Mouse (Mus musculus) cerebellum, adult 11 months (tissue): ENCODE data around the gene Pld3.
"Not testable (repeated sequence)": the region's sequence is repeated elsewhere in the genome, so short reads cannot be mapped to it uniquely, and the experiment has no call there.

ENCODE experiments used
- DNase-seq: peaks from one replicate; pipeline ENCODE4 v3.0.0; 2022

The Pld3 gene

DNA sequence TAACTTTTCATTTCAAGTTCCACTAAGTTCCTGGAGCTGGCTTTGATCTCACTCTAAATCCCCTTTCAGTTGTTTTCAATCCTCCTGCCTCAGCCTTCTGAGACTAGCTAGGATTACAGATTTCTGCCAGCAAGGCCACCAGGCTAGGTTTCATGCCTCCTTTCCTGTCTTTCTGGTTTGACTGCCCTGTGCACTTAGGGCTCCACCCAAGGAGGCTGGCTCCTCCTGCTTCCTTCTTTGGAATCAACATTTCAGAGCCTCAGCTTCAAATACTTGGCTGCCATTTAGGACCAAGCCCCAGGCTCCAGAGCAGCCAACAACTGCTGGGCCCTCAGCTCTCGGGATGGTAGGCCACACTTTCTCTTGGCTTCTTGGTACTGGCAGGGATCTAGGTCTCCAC lies 32.4 kb downstream of the Pld3 start:
- no peak for DNase-seq

GRCm38 (mm10) chr7:27520104-27520503 lies 32.9 kb downstream of the Pld3 start:
- DNase-seq, result no peak

GRCm38 (mm10) chr7:27518314-27518713 lies 34.7 kb downstream of the Pld3 start:
- DNase-seq, result no peak

GRCm38 (mm10) chr7:27514961-27515360 lies 38.1 kb downstream of the Pld3 start:
- no peak for DNase-seq

- no peak for DNase-seq
Measured at GRCm38 (mm10) chr7:27510809-27511208, 42.2 kb downstream of the Pld3 start.

GRCm38 (mm10) chr7:27508648-27509005 lies 44.4 kb downstream of the Pld3 start:
- peak; percentile 52 for DNase-seq

DNA sequence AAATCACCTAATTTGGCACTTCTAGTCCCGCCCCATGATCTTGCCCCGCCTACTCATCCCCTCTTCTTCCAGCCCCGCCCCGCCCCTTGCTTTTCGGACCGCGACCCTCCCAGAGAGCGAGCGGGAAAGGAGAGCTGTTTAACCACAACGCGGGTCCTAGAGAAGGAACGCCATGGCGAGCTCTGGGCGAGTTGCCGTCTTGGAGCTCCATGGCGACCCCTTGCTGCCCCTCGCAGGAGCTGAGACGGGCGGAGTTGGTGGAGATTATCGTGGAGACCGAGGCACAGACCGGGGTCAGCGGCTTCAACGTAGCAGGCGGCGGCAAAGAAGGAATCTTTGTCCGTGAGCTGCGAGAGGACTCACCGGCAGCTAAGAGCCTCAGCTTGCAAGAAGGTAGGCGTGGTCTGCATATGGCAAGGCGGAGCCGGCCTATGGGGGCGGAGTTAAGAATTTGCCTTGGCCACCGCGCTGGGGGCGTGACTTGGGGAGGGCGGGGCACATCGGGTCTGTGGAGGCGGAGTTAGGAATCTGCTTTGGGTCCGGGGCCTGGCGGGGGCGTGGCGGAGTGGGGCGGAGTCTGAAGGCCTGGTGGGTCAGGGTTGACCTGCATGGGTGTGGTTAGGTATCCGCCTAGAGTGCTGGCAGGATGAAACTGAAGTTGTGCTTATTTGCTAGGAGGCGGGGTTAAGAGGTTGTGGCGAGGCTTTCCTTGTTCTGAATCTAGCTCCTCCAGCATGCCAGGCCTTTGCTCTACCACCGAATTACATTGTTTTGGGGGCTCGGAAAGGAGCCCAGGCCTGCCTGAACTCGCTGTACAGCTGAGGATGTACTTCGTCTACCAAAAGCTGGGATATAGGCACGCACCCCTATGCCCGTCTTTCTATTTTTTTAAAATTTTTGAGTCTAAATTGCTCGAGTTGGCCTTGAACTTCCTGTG lies 45.0 kb downstream of the Pld3 start:
- DNase-seq, result peak; percentile 92

DNA sequence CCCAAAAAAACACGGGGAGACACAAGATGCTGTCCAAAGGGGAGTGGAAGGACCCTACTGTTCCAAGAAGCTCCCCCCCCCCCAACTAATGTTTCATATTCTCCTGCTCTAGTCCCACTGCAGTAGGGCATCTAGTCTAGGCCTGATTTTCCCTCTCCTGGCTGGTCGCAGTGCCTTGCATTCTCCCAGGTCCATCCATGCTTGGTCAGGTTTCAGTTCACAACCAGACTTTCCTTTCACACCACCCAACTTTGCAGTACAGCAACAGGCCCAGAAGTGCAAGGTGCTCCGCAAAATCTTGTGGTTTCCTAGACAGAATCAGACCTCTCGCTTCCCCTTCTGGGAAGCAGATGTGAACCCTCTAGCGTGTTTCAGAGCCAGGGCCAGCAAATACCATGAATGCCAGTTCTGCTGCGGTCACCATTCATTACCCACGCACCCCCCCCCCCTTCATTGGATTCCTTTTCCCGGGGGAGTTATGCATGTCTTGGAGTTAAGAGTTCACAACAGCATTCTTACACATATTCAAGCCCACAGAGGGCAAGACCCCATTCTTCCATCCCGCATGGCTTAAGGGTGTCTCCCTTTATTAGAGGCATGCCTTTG lies 46.1 kb downstream of the Pld3 start:
- no peak for DNase-seq

GRCm38 (mm10) chr7:27501620-27502019 lies 51.4 kb downstream of the Pld3 start:
- DNase-seq, result no peak

DNA sequence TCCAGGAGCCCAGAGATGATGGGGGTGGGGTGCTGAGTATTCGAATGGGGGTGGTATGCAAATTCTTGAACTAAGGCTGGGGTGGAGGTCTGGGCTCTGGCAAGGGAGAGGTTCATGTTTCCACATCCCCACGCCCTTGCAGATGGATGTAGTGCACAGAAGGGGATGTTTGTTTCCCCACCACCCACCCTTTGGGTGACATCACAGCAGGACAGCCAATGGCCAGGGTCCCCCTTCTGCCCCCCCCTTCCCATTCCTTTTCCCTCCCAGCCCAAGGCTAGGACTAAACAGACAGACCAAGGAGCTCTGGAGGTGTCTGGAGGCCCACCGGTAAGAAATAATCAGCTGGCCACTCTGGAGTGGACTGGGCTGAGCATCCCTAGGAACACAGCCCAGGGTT lies 54.0 kb downstream of the Pld3 start, which contains the start of gene Prx:
Prx (plus strand) TSS at position 289 of the 400 bp plus-strand sequence.
- no peak for DNase-seq

GRCm38 (mm10) chr7:27494659-27495367 lies 58.2 kb downstream of the Pld3 start:
- DNase-seq, result not testable (repeated sequence)

- DNase-seq, result no peak
Measured at GRCm38 (mm10) chr7:27493450-27493849, 59.6 kb downstream of the Pld3 start.

DNA sequence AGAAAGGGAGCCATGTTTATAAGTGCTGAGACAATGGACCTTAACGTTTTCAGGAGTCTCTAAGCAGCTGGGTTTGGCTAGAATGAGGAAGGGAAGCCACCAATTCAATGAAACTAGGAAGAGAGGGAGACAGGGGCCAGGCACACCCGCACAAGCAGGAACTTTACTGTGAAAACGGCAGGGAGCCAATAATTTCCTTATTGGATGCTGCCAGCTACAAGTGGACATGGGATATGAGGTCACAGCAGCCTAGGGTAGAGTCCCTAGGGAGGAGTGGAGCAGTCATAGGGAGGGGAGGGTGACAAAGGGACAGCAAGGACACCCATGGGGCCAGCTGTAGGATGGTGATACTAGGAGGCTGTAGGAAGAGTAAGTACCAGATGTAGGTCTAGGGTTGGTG lies 60.0 kb downstream of the Pld3 start:
- DNase-seq, result no peak

DNA sequence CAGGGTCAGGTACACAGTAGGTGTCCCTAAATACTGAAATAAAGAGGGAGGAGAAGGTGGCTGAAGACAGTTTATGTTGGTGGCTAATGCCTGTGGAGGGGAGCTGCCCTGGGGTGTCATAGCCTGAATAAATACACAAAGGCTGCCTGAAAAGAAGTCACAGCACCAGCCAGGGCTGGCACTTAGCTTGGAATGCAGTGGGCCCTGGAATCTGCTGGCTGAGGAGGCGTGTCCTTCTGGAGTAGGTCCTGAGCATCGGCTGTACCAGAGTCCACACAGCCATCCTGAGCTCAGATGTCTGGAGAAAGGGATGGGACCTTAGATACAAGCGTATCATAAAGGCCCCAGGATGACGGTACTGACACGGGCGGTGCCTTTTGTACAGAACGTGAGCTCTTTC lies 61.2 kb downstream of the Pld3 start:
- DNase-seq, result no peak

GRCm38 (mm10) chr7:27490543-27491329 lies 62.3 kb downstream of the Pld3 start:
- DNase-seq, result peak; percentile 89

- DNase-seq, result no peak
Measured at GRCm38 (mm10) chr7:27490227-27490542, 62.8 kb downstream of the Pld3 start.

DNA sequence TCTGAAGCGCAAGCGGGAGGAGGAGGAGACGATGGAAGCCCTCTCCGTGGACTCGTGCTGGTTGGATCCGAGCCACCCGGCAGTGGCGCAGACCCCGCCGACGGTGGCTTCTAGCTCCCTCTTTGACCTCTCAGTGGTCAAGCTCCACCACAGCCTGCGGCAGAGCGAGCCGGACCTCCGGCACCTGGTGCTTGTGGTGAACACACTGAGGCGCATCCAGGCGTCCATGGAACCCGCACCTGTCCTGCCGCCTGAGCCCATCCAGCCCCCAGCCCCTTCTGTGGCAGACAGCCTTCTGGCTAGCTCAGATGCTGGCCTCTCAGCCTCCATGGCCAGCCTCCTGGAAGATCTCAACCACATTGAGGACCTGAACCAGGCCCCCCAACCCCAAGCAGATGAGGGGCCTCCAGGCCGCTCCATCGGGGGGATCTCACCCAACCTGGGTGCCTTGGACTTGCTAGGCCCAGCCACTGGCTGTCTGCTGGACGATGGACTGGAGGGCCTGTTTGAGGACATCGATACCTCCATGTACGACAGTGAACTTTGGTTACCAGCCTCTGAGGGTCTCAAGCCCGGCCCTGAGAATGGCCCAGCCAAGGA lies 63.6 kb downstream of the Pld3 start:
- DNase-seq, result peak; percentile 49

- DNase-seq, result peak; percentile 62
Measured at GRCm38 (mm10) chr7:27487740-27488268, 65.2 kb downstream of the Pld3 start.

DNA sequence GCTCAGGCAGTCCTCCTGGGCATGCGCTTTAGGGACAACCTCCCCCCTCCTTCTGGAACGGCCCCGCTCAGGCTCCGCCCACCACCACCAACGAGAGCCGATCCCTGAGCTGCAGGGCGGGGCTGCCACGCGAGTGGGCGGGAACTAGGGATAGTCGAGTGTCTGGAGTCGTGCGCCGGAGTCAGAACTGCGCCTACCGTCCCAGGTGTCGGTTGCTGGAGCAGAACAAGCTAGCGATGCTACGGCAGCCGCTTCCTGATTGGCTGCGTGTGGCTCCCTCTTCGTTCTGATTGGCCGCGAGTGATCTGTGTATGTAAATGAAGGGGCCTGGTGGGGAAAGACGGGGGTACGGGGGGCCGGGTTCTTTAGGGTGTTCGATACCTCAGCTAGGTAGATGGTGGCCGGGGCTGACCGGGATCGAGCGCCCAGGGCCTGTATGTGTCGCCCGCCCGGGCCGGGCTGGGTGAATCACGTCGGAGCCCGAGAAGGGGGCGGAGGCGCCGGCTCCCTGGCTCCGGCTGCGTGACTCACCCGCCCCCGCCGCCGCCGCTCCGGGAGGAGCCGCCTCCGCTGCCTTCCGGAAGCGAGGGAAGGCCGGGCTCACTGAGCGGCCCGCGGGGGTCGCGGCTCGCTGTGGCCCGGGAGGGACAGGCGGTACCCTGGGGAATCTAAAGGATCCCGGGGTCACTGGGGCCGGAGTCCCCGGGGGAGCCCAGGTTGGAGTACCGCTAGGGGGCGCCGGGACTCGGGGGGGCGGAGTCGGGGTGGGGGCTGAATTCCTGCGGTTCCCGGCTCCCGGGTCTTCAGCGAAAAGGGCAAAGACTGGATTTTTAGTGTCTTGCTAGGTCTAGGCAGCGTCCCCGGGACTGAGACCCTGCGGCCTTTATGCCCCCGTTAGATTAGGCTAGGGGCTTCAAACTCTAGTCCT lies 66.0 kb downstream of the Pld3 start, which contains the start of gene Sertad1:
Sertad1 (plus strand) TSS at position 141 of the 928 bp plus-strand sequence.
- DNase-seq, result peak; percentile 100

GRCm38 (mm10) chr7:27486102-27486769 lies 66.8 kb downstream of the Pld3 start:
- DNase-seq, result peak; percentile 40
